Mouse (Mus musculus) cerebellum, adult 2 months (tissue): ENCODE measurements at regions not wholly inside any gene's neighbourhood (a gene's known extent, or its start where the extent isn't known, plus 50 kb on each side); places are given as distances from the start of the nearest gene placed in this dataset.

Source experiments
- CTCF ChIP-seq: fragments of 200-500 bp; IDR thresholded peaks from 2 replicates; pipeline ENCODE4 v1.5.1; 2011; ENCODE audit warnings: low read depth, mild to moderate bottlenecking, control low read depth, low read length, moderate library complexity, borderline replicate concordance; ENCODE audit not compliant: insufficient read depth
- POLR2A ChIP-seq: fragments of 200-500 bp; IDR thresholded peaks from 2 replicates; pipeline ENCODE4 v1.6.1; 2011; ENCODE audit warnings: low read length, control low read depth, borderline replicate concordance; ENCODE audit not compliant: insufficient read depth

DNA sequence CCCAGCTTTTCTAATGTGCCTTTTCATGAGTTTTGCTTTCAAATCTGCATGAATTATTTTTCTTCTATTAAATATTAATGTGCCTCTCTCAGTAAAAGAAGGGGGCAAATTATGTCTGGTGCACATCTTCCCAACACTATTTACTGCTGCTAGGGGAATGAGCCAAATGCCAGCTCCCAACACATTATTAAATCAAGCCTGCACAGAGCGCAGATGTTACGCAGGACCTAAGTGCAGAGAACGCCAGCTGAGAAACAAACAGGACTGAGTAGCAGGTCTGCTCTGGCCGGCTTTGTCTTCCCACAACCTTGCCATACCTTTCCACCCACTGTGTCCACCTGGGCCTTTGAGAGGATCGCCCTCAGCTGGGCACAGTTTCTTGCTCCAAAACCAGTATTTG is 291.8 kb downstream of the C1d start:
- TF ChIP-seq POLR2A (no peak), CTCF (no peak)
